Mouse (Mus musculus): ENCODE measurements at regions not wholly inside any gene's neighbourhood (a gene's known extent, or its start where the extent isn't known, plus 50 kb on each side); places are given as distances from the start of the nearest gene placed in this dataset.

- DNase-seq (ENCODE audit: low spot score), result no peak
- no peak for TF ChIP-seq CTCF (IDR thresholded peaks at IDR 0.05; ENCODE audit: low read depth)
- Histone ChIP-seq H3K27ac (no peak overlapping the region), H3K4me3 (replicated peaks; ENCODE audit: low read depth, low read length) (no peak overlapping the region), H3K4me2 (ENCODE audit: low read length) (no peak overlapping the region), H3K4me1 (replicated peaks; ENCODE audit: insufficient read depth, low read length) (no peaks in the 10 kb centered on the region), H3K9ac (ENCODE audit: low read depth, low read length) (no peak overlapping the region), H3K27me3 (ENCODE audit: insufficient read depth, low read length) (no peaks in the 10 kb centered on the region), H3K9me3 (replicated peaks; ENCODE audit: low read length) (no peaks in the 10 kb centered on the region), H3K36me3 (ENCODE audit: insufficient read depth, low read length) (no peaks in the 10 kb centered on the region)
- ATAC-seq (replicated peaks; ENCODE audit: low FRiP score, low read depth), result no peak
- 63% methylated on average over 3 of the region's 3 CpGs for WGBS
These were observed 201.5 kb upstream of the Afdn start for GRCm38 (mm10) chr17:13558863-13559262.

DNA sequence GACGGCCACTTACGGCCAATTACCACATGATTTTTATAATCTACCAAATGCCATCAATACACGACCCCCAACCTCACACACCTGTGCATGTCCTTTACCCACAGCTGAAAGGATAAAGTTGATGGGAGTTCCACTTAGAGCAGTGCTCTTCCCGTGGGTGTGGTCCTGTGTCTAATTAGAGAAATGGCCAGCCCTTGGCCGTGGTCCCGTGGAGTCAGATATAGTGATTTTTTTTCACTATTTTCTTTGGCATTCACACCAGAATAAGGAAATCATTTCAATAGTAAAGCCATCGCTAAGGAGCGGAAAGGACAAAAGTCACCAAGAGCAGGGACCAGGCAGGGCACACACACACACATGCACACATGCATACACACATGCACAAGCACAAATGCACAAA lies 199.0 kb upstream of the Afdn start:
- 64% methylated on average over 8 of the region's 8 CpGs for WGBS
- Histone ChIP-seq H3K9me3 (replicated peaks; ENCODE audit: low read length) (no peaks in the 10 kb centered on the region), H3K27me3 (ENCODE audit: insufficient read depth, low read length) (no peaks in the 10 kb centered on the region), H3K4me3 (replicated peaks; ENCODE audit: low read depth, low read length) (no peak overlapping the region), H3K36me3 (ENCODE audit: insufficient read depth, low read length) (no peaks in the 10 kb centered on the region), H3K9ac (ENCODE audit: low read depth, low read length) (no peak overlapping the region), H3K27ac (no peak overlapping the region), H3K4me2 (ENCODE audit: low read length) (no peak overlapping the region), H3K4me1 (replicated peaks; ENCODE audit: insufficient read depth, low read length) (no peaks in the 10 kb centered on the region)
- no peak for TF ChIP-seq CTCF (IDR thresholded peaks at IDR 0.05; ENCODE audit: low read depth)
- DNase-seq (ENCODE audit: low spot score), result peak; percentile 9
- no peak for ATAC-seq (replicated peaks; ENCODE audit: low FRiP score, low read depth)

DNA sequence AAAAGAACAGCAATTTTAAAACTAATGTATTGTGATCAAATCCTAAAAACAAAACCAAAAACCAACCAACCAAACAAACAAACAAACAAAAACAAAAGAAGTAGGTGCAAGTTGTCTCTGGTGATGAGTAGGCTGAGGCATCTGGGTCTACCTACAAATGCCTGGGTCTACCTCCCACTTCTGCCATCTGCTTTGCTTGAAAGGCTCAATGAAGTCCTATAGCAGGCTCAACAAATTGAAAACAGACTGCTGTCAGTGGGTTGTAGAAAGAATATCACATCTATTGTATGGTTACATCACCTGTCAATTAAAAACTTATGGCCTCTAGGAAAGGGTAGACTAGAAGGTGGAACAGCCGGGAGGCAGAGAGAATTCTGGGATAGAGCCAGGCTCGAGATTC lies 197.4 kb upstream of the Afdn start:
- Histone ChIP-seq H3K9me3 (replicated peaks; ENCODE audit: low read length) (no peaks in the 10 kb centered on the region), H3K4me1 (replicated peaks; ENCODE audit: insufficient read depth, low read length) (no peaks in the 10 kb centered on the region), H3K36me3 (ENCODE audit: insufficient read depth, low read length) (no peaks in the 10 kb centered on the region), H3K4me2 (ENCODE audit: low read length) (no peak overlapping the region), H3K27ac (no peak overlapping the region), H3K4me3 (replicated peaks; ENCODE audit: low read depth, low read length) (no peak overlapping the region), H3K9ac (ENCODE audit: low read depth, low read length) (no peak overlapping the region), H3K27me3 (ENCODE audit: insufficient read depth, low read length) (no peaks in the 10 kb centered on the region)
- WGBS, result 90% methylated on average over 2 of the region's 2 CpGs
- no peak for TF ChIP-seq CTCF (IDR thresholded peaks at IDR 0.05; ENCODE audit: low read depth)
- no peak for DNase-seq (ENCODE audit: low spot score)
- ATAC-seq (replicated peaks; ENCODE audit: low FRiP score, low read depth), result no peak

GRCm38 (mm10) chr17:13564800-13565199 lies 195.5 kb upstream of the Afdn start:
- no peak for ATAC-seq (replicated peaks; ENCODE audit: low FRiP score, low read depth)
- no peak overlapping the region for H3K9ac ChIP-seq (ENCODE audit: low read depth, low read length)
- no peak overlapping the region for H3K27ac ChIP-seq
- DNase-seq (ENCODE audit: low spot score), result no peak
- H3K4me2 ChIP-seq (ENCODE audit: low read length), result no peak overlapping the region
- no peaks in the 10 kb centered on the region for H3K27me3 ChIP-seq (ENCODE audit: insufficient read depth, low read length)
- no peak overlapping the region for H3K4me3 ChIP-seq (replicated peaks; ENCODE audit: low read depth, low read length)
- no peaks in the 10 kb centered on the region for H3K36me3 ChIP-seq (ENCODE audit: insufficient read depth, low read length)
- TF ChIP-seq CTCF (IDR thresholded peaks at IDR 0.05; ENCODE audit: low read depth), result no peak
- no peaks in the 10 kb centered on the region for H3K4me1 ChIP-seq (replicated peaks; ENCODE audit: insufficient read depth, low read length)
- 88% methylated on average over 7 of the region's 7 CpGs for WGBS
- H3K9me3 ChIP-seq (replicated peaks; ENCODE audit: low read length), result no peaks in the 10 kb centered on the region

- no peak overlapping the region for H3K27ac ChIP-seq
- 77% methylated on average over 7 of the region's 7 CpGs for WGBS
These were observed 193.7 kb upstream of the Afdn start for GRCm38 (mm10) chr17:13566680-13567079.

DNA sequence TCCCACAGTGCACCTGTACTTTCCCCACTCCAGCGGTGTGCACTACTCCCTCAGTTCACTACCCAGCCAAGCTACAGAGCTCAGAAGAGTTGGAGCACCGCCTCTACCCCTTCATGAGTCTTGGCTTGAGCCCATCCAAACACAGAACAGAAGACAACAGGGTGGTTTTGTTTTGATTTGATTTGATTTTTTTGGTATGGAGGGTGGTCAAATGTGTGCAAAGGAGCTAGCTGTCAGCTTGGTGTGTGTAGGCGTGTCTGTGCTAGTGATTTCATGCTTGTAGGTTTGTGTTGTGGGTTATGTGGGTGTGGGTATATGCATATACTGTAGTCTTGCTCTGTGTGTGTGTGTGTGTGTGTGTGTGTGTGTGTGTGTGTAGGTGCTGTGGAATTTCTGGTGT lies 193.2 kb upstream of the Afdn start:
- ATAC-seq (replicated peaks; ENCODE audit: low FRiP score, low read depth) (no peak), DNase-seq (ENCODE audit: low spot score) (no peak)
- no peaks in the 10 kb centered on the region for H3K4me1 ChIP-seq (replicated peaks; ENCODE audit: insufficient read depth, low read length)
- H3K9me3 ChIP-seq (replicated peaks; ENCODE audit: low read length), result no peaks in the 10 kb centered on the region
- H3K27ac ChIP-seq, result no peak overlapping the region
- H3K9ac ChIP-seq (ENCODE audit: low read depth, low read length), result no peak overlapping the region
- no peaks in the 10 kb centered on the region for H3K27me3 ChIP-seq (ENCODE audit: insufficient read depth, low read length)
- H3K4me3 ChIP-seq (replicated peaks; ENCODE audit: low read depth, low read length), result no peak overlapping the region
- no peak for TF ChIP-seq CTCF (IDR thresholded peaks at IDR 0.05; ENCODE audit: low read depth)
- no peak overlapping the region for H3K4me2 ChIP-seq (ENCODE audit: low read length)
- H3K36me3 ChIP-seq (ENCODE audit: insufficient read depth, low read length), result no peaks in the 10 kb centered on the region
- WGBS, result 84% methylated on average over 3 of the region's 3 CpGs

More at GRCm38 (mm10) chr17:13566680-13567079, 193.7 kb upstream of the Afdn start:
- Histone ChIP-seq H3K9ac (ENCODE audit: low read depth, low read length) (no peak overlapping the region), H3K36me3 (ENCODE audit: insufficient read depth, low read length) (no peaks in the 10 kb centered on the region), H3K9me3 (replicated peaks; ENCODE audit: low read length) (no peaks in the 10 kb centered on the region), H3K4me1 (replicated peaks; ENCODE audit: insufficient read depth, low read length) (no peaks in the 10 kb centered on the region), H3K27me3 (ENCODE audit: insufficient read depth, low read length) (no peaks in the 10 kb centered on the region), H3K4me3 (replicated peaks; ENCODE audit: low read depth, low read length) (no peak overlapping the region), H3K4me2 (ENCODE audit: low read length) (no peak overlapping the region)
- TF ChIP-seq CTCF (IDR thresholded peaks at IDR 0.05; ENCODE audit: low read depth), result no peak
- ATAC-seq (replicated peaks; ENCODE audit: low FRiP score, low read depth) (no peak), DNase-seq (ENCODE audit: low spot score) (no peak)

GRCm38 (mm10) chr17:13570796-13571195 lies 189.5 kb upstream of the Afdn start:
- no peak overlapping the region for H3K9ac ChIP-seq (ENCODE audit: low read depth, low read length)
- H3K4me2 ChIP-seq (ENCODE audit: low read length), result no peak overlapping the region
- no peak for TF ChIP-seq CTCF (IDR thresholded peaks at IDR 0.05; ENCODE audit: low read depth)
- no peak overlapping the region for H3K27ac ChIP-seq
- no peaks in the 10 kb centered on the region for H3K36me3 ChIP-seq (ENCODE audit: insufficient read depth, low read length)
- DNase-seq (ENCODE audit: low spot score) (no peak), ATAC-seq (replicated peaks; ENCODE audit: low FRiP score, low read depth) (no peak)
- H3K4me3 ChIP-seq (replicated peaks; ENCODE audit: low read depth, low read length), result no peak overlapping the region
- no peaks in the 10 kb centered on the region for H3K27me3 ChIP-seq (ENCODE audit: insufficient read depth, low read length)
- 72% methylated on average over 5 of the region's 5 CpGs for WGBS
- H3K4me1 ChIP-seq (replicated peaks; ENCODE audit: insufficient read depth, low read length), result no peaks in the 10 kb centered on the region
- no peaks in the 10 kb centered on the region for H3K9me3 ChIP-seq (replicated peaks; ENCODE audit: low read length)
